Mouse (Mus musculus): ENCODE measurements around the gene Cdh3. TPM values are rescaled to one million over a fixed set of nuclear protein-coding genes. Genes with fewer than 3 reads are reported as not detected.
A peak's percentile ranks its signal among the peaks of the same experiment; 100 is the strongest.
"Not testable (repeated sequence)": the region's sequence is repeated elsewhere in the genome, so short reads cannot be mapped to it uniquely, and the experiment has no call there.

Cdh3 gene
- polyA plus RNA-seq, 1 experiment from 2014 or later = 0.65 TPM

DNA sequence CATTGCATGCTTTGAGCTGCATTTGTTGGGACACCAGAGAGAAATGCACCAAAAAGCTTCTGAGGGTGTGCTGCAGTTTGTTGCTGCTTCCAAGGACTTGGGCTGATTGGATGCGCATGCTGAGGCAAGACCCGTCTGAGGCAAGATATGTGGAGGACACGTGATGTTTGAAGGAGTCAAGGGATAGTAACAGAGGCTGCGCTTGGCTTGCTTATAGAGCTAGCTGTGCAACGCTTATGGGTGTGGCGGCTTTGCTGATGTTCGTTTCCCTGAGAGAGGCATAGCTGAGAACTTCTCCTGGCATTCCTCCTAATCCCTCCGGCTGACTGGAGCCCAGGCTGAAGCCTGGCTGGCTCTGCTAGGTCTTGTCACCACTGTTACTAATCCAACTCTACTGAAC, 76.2 kb downstream of the Cdh3 start:
- H3K4me3 ChIP-seq (ENCODE audit: low read depth, low read length) = no peak overlapping the region
- WGBS (ENCODE audit: insufficient replicate concordance) = 81% methylated on average over 8 of the region's 8 CpGs
- DNase-seq (no peak), ATAC-seq (no peak)
- H3K4me2 ChIP-seq (ENCODE audit: low read depth, low read length) = no peak overlapping the region
- no peaks in the 10 kb centered on the region for H3K36me3 ChIP-seq (replicated peaks; ENCODE audit: insufficient read depth, low read length)
- TF ChIP-seq EP300 (IDR thresholded peaks at IDR 0.05; ENCODE audit: low read depth) (no peak), CTCF (IDR thresholded peaks at IDR 0.05; ENCODE audit: low read depth) (no peak)
- no peak overlapping the region for H3K27ac ChIP-seq (ENCODE audit: low read depth)
- no peaks in the 10 kb centered on the region for H3K27me3 ChIP-seq (ENCODE audit: insufficient read depth, low read length)
- no peaks in the 10 kb centered on the region for H3K9me3 ChIP-seq (ENCODE audit: low read length)
- no peak overlapping the region for H3K9ac ChIP-seq (replicated peaks)
- peaks cover 6% of the 10 kb centered on the region; the same call in 1 of the 2 replicates for H3K4me1 ChIP-seq (ENCODE audit: insufficient read depth)

DNA sequence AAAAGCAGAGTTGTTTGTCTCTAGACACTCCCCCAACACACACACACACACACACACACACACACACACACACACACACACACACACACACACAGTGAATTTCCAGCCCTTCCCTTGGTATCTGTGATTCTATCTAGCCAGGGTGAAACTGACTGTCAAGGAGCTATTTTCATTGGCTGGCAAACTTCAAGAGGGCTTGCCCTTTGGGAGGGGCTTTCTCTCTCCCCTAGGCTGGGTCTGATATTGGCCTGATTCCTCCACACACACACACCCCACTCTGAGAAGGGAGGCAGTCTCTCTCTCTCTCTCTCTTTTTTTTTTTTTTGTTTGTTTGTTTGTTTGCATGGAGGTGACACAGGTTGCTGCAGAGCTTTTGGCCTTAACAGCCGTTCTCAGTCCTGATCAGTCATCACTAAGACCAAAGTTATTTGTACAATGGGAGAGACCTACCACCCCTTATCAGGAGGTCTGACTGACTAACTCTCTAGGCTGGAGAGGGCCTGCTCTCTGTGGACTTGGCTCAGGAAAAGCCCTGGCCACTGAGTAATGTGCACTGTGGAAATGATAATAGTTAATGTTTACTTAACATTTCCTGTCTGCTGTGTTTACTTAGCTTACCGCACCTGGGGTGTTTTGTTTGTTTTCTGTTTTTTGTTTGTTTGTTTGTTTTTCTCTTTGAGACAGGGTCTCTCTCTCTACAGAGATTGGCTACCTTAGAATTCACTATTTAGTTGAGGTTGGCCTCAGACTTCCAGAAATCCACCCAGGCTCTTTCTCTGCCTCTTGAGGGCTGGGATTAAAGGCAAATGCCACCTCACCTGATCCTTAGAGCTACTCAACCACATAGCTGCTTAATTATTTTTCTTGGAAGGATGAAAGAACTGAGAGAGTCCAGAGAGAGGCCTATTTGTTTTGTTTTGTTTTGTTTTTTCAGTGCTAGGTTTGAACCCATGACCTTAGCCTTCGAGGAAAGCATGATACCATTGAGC, 78.0 kb downstream of the Cdh3 start:
- no peaks in the 10 kb centered on the region for H3K36me3 ChIP-seq (replicated peaks; ENCODE audit: insufficient read depth, low read length)
- WGBS (ENCODE audit: insufficient replicate concordance) = 48% methylated on average over 3 of the region's 3 CpGs
- H3K27me3 ChIP-seq (ENCODE audit: insufficient read depth, low read length) = no peaks in the 10 kb centered on the region
- no peak overlapping the region for H3K4me2 ChIP-seq (ENCODE audit: low read depth, low read length)
- ATAC-seq (peak; percentile 74), DNase-seq (no peak)
- no peak overlapping the region for H3K9ac ChIP-seq (replicated peaks)
- peaks cover 6% of the 10 kb centered on the region; the same call in 1 of the 2 replicates for H3K4me1 ChIP-seq (ENCODE audit: insufficient read depth)
- no peak overlapping the region for H3K27ac ChIP-seq (ENCODE audit: low read depth)
- no peaks in the 10 kb centered on the region for H3K9me3 ChIP-seq (ENCODE audit: low read length)
- H3K4me3 ChIP-seq (ENCODE audit: low read depth, low read length) = no peak overlapping the region
- TF ChIP-seq EP300 (IDR thresholded peaks at IDR 0.05; ENCODE audit: low read depth) = no peak
- TF ChIP-seq CTCF (IDR thresholded peaks at IDR 0.05; ENCODE audit: low read depth) = no peak

DNA sequence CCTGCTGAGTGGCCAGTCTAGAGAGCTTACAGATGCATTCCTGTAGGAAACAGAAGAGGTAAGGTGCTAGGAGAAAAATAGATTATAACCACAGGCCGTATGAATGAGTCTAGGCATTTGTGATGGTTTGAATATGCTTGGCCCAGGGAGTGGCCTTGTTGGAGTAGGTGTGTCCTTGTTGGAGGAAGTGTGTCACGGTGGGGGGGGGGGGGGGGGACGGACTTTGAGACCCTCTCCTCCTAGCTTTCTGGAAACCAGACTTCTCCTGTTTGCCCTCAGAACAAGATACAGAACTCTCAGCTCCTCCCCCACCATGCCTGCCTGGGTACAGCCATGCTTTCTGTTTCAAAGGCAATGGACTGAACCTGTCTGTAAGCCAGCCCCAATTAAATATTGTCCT, 81.8 kb downstream of the Cdh3 start:
- no peak overlapping the region for H3K4me3 ChIP-seq (ENCODE audit: low read depth, low read length)
- DNase-seq = no peak
- H3K27me3 ChIP-seq (ENCODE audit: insufficient read depth, low read length) = no peaks in the 10 kb centered on the region
- no peak for TF ChIP-seq CTCF (IDR thresholded peaks at IDR 0.05; ENCODE audit: low read depth)
- TF ChIP-seq EP300 (IDR thresholded peaks at IDR 0.05; ENCODE audit: low read depth) = no peak
- no peaks in the 10 kb centered on the region for H3K36me3 ChIP-seq (replicated peaks; ENCODE audit: insufficient read depth, low read length)
- no peaks in the 10 kb centered on the region for H3K9me3 ChIP-seq (ENCODE audit: low read length)
- H3K9ac ChIP-seq (replicated peaks) = no peak overlapping the region
- WGBS (ENCODE audit: insufficient replicate concordance) = 33% methylated on average over 3 of the region's 3 CpGs
- no peak overlapping the region for H3K27ac ChIP-seq (ENCODE audit: low read depth)
- H3K4me1 ChIP-seq (ENCODE audit: insufficient read depth) = 0 out of 2 replicates have a peak, but pooled peaks cover 5% of the 10 kb centered on the region
- no peak overlapping the region for H3K4me2 ChIP-seq (ENCODE audit: low read depth, low read length)
- ATAC-seq = no peak

DNA sequence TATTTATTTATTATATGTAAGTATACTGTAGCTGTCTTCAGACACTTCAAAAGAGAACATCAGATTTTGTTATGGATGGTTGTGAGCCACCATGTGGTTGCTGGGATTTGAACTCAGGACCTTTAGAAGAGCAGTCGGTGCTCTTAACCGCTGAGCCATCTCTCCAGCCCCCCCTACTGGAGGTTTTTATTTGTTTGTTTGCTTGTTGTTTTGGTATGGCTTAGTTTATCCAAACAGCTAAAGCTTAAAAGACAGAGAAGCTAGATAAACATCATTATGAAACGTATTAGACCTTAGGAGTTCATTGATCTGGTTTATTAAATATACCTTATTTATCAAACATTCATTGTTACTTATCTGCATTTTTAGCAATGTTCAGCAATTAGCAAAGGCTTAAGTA, 84.9 kb downstream of the Cdh3 start:
- H3K9me3 ChIP-seq (ENCODE audit: low read length); H3K4me1 ChIP-seq (ENCODE audit: insufficient read depth); H3K4me2 ChIP-seq (ENCODE audit: low read depth, low read length); H3K9ac ChIP-seq (replicated peaks); H3K27me3 ChIP-seq (ENCODE audit: insufficient read depth, low read length); H3K36me3 ChIP-seq (replicated peaks; ENCODE audit: insufficient read depth, low read length); H3K4me3 ChIP-seq (ENCODE audit: low read depth, low read length); H3K27ac ChIP-seq (ENCODE audit: low read depth); ATAC-seq; DNase-seq: not testable (repeated sequence)
- 80% methylated on average over 3 of the region's 3 CpGs for WGBS (ENCODE audit: insufficient replicate concordance)

DNA sequence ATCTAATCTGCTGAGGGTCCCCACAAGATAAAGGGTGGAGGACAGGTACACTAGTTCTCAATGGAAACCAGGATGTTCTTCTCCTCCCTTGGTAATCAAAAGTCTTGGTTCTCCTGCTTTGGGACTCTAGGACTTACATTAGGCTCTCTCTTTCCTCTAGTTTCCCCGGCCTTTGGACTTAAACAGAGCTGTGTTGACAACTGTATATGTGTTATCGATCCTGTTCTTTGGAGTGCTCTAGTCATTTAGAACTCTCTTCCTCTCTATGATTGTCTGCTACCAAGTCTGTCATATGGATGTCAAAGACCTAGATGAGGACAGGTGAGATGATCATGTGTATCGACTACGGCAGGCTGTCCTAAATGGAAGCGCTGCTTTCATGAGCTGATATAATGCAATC, 86.4 kb downstream of the Cdh3 start:
- Histone ChIP-seq H3K4me3 (ENCODE audit: low read depth, low read length) (no peak overlapping the region), H3K36me3 (replicated peaks; ENCODE audit: insufficient read depth, low read length) (no peaks in the 10 kb centered on the region), H3K27ac (ENCODE audit: low read depth) (peak overlapping the region; percentile 92), H3K27me3 (ENCODE audit: insufficient read depth, low read length) (0 out of 2 replicates have a peak, but pooled peaks cover under 1% of the 10 kb centered on the region), H3K9me3 (ENCODE audit: low read length) (no peaks in the 10 kb centered on the region), H3K4me1 (ENCODE audit: insufficient read depth) (0 out of 2 replicates have a peak, but pooled peaks cover 5% of the 10 kb centered on the region), H3K9ac (replicated peaks) (no peak overlapping the region), H3K4me2 (ENCODE audit: low read depth, low read length) (peak overlapping the region; percentile 15; the same call in 1 of the 2 replicates)
- peak; percentile 84 for ATAC-seq
- no peak for TF ChIP-seq EP300 (IDR thresholded peaks at IDR 0.05; ENCODE audit: low read depth)
- no peak for TF ChIP-seq CTCF (IDR thresholded peaks at IDR 0.05; ENCODE audit: low read depth)
- 65% methylated on average over 5 of the region's 5 CpGs for WGBS (ENCODE audit: insufficient replicate concordance)
- DNase-seq = no peak

DNA sequence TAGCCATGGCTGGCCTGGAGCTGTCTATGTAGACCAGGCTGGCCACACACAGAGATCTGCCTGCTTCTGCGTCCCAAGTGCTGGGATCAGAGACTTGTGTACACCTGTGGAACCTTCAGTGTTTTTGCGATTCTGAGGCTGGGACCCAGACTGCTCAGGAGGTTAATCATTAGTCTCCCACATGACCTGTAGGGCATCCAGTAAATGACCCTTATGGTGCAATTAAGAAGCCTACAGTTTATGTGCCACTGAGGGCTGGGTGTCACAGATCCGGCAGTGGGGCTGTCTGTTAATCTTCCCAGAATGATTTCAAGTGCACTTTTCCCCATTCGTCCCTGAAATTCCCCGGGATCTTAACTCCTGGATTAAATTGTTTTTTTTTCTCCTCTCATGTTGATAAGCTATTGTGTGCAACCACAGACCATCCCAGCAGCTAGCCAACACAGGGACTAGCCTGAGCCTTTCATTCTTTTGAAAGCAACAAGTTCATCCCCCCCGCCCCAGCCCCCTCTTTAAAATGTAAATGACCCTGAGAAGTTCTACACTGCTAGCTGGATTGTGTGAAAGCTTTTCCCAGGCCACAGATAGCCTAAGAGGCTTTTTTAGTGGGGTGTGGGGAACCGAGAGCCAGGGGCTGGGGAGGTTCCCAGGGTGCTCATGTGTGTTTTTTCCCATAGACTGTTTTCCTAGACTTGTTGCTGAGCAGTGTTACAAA, 88.7 kb downstream of the Cdh3 start:
- Histone ChIP-seq H3K36me3 (replicated peaks; ENCODE audit: insufficient read depth, low read length) (no peaks in the 10 kb centered on the region), H3K27me3 (ENCODE audit: insufficient read depth, low read length) (peaks cover 23% of the 10 kb centered on the region), H3K4me3 (ENCODE audit: low read depth, low read length) (no peak overlapping the region), H3K9ac (replicated peaks) (no peak overlapping the region), H3K9me3 (ENCODE audit: low read length) (no peaks in the 10 kb centered on the region), H3K4me1 (ENCODE audit: insufficient read depth) (peaks cover 10% of the 10 kb centered on the region), H3K4me2 (ENCODE audit: low read depth, low read length) (no peak overlapping the region), H3K27ac (ENCODE audit: low read depth) (peak overlapping the region; percentile 50; the same call in 1 of the 2 replicates)
- DNase-seq = no peak
- peak; percentile 18; the same call in 1 of the 2 replicates for TF ChIP-seq EP300 (IDR thresholded peaks at IDR 0.05; ENCODE audit: low read depth)
- TF ChIP-seq CTCF (IDR thresholded peaks at IDR 0.05; ENCODE audit: low read depth) = no peak
- peak; percentile 52 for ATAC-seq
- 41% methylated on average over 7 of the region's 7 CpGs for WGBS (ENCODE audit: insufficient replicate concordance)
